Mouse (Mus musculus): ENCODE results near the gene Mllt6. TPM values are rescaled to one million over a fixed set of nuclear protein-coding genes. Genes with fewer than 3 reads are reported as not detected.
"Not testable (repeated sequence)": the region's sequence is repeated elsewhere in the genome, so short reads cannot be mapped to it uniquely, and the experiment has no call there.

The Mllt6 gene
- total RNA-seq, 1 experiment from 2014 or later = 53.6 TPM

DNA sequence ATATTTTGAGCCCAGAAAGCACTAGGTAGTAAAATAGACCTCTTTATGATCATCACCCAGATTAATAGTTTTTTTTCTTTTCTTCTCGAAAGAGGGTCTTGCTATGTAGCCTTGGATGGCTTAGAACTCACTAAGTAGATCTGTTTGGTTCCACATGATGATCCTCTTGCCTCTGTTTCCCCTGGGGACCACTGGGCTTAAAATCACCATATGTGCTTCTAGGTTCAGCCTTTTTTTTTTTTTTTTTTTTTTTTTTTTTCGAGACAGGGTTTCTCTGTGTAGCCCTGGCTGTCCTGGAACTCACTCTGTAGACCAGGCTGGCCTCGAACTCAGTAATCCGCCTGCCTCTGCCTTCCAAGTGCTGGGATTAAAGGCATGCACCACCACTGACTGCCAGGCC is 14.7 kb upstream of the Mllt6 start:
- DNase-seq = not testable (repeated sequence)

DNA sequence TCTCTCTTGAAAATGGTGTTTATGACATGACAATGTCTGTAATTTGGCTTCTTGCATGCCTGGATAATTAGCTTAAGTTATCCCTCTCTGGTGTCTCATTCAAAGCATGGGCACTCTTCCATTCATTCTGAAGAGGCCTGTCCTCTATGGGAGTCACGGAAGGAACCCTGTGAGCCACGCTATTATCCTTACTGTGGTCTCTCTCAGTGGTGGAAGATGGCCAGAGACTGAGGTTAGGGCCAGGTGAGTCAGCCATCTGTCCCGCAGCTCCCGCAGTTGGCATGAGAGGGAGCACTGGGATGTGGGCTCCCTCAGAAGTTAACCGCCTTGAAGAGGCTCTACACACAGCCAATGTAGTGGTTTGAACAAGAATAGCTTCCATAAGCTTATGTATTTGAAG is 12.9 kb upstream of the Mllt6 start:
- DNase-seq = no peak

DNA sequence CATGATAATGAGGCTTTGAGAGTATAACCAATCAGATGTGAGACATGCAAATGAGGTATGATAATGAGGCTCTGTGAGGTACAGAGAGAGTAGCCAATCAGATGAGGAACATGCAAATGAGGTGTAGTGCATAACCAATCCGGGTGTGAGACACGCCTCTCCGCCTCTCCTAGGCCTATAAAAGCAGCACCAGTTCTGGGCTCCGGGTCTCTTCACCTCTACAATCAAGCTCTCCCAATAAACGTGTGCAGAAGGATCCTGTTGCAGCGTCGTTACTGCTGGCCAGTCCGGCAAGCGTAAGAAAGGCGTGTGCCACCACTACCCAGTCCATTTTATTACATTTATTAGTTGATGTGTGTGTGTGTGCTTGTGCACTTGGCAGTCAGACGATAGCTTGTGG is 9.8 kb upstream of the Mllt6 start:
- DNase-seq = not testable (repeated sequence)

- no peak for DNase-seq
Measured at GRCm38 (mm10) chr11:97654210-97654609, 9.0 kb upstream of the Mllt6 start.

DNA sequence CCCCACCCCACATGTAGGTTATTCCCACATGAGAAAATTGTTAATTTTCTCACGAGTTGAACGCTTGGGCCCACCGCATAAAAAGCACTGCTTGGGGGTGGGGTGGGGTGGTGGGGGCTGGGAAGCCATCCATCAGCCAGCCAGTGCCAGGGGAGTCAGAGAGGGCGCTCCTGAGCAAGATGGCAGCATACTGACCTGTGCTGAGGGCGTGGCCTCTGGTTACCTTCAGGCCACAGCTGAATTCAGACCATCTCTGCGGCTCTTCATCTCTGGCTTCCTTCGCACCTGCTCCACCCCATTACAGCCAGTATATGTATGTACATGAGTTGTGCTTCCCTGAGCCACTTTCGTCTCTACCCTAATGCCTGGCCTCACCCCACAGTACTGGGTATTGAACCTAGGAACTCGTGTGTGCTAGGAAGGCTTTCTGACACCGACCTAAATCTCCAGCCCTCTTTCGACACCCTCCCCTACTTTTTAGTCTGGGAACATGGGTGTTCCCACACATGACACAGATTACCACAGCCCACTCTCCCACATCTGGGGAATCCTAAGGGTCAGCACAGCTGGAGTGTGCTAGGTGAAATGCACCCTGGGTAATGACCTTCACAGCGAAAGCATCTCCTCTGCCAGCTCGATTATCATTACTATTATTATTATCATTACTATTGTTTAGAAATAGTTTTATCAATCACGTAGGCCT is 6.8 kb upstream of the Mllt6 start:
- no peak for DNase-seq

DNA sequence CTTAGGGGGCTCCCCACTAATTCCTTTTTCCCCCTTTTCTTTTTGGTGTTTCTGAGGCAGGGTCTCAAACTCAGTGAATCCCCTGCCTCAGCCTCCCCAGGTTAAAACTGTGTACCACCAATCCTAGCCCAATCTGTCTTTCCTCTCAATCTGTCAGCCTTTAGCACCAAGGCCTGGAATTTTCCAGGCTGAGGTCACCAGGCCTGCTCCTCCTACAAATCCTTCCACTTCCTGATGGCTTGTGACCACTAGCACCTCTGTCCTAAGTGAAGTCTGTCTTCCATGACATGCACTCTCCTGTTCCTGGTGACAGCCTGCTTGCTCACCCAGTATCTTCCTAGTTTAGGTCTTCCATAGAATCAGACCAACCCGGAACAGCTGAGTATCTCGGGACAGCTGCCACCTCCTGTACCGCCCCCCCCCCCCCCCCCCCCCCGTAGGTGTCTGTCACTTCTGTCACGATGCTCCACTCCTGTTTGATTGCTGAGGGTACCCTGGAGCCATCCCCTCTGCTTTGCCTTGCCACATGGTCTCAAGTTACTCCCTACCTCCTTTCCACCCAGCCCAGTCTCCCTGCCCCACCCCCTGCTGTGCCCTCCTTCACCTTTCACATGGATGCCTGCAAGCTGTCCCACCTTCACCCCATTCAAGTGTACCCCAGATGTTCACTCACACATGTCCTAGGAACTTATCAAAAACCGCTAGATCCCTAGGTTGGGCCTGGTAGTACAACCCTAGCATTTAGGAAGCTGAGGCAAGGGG is 5.8 kb upstream of the Mllt6 start:
- DNase-seq = peak; percentile 54

DNA sequence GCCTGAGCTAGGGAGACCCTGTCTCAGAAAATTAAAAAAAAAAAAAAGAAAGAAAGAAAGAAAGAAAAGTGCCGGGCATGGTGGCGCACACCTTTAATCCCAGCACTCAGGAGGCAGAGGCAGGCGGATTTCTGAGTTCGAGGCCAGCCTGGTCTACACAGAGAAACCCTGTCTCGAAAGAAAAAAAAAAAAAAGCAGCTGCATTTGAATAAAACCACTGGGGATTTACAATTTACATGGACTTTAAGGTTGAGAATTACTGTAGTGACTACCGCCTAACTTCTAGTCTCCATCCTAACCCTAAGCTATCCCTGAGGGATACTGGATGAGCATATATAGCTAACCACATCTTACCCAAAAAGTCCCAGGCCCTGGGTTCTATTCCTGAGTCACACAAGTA is 5.2 kb upstream of the Mllt6 start:
- not testable (repeated sequence) for DNase-seq

- no peak for DNase-seq
Measured at GRCm38 (mm10) chr11:97658751-97659266, 4.4 kb upstream of the Mllt6 start.

DNA sequence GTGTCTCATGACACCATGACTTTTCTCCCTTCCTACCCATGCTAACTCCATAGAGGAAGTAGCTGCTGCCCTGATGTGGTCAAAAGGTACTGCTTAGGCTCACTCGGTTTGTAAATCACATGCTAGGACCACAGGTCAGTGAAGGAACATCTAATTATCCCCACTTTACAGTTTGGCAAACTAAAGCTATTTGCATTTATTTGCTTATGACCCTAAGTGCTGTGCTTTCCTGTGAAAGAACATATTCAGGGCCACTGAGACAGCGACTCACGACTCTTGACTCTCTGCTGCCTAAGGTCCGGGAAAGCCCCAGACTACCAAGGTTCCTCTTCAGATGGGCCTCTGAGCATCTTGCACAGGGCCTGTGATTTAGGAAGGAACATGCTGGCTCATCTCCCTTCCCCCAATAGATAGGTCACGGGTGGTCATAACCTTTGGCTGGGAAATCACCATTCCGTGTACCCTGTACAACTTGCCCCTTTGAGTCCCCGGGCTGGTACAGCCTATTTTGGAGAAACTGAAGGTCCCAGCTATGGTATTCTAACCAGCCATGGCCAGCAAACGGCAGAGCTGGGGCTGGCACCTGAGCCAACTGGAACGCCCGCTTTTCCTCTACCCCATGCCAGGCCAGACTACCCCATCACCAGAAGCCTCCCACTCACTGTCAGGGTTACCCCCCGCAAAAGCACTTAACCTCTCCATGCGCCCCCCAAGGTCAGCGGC is 3.8 kb upstream of the Mllt6 start:
- DNase-seq = no peak

GRCm38 (mm10) chr11:97659990-97660714 is 3.1 kb upstream of the Mllt6 start:
- peak; percentile 81 for DNase-seq

- no peak for DNase-seq
Measured at GRCm38 (mm10) chr11:97660734-97661647, 2.2 kb upstream of the Mllt6 start.

- DNase-seq = peak; percentile 69
Measured at GRCm38 (mm10) chr11:97661648-97662133, 1.5 kb upstream of the Mllt6 start.

GRCm38 (mm10) chr11:97662207-97662892 is 864 bp upstream of the Mllt6 start:
- DNase-seq = no peak

- DNase-seq = no peak
Measured at GRCm38 (mm10) chr11:97663528-97664338, 519 bp downstream of the Mllt6 start.

- DNase-seq = no peak
Measured at GRCm38 (mm10) chr11:97664339-97664665, 1.1 kb downstream of the Mllt6 start.

DNA sequence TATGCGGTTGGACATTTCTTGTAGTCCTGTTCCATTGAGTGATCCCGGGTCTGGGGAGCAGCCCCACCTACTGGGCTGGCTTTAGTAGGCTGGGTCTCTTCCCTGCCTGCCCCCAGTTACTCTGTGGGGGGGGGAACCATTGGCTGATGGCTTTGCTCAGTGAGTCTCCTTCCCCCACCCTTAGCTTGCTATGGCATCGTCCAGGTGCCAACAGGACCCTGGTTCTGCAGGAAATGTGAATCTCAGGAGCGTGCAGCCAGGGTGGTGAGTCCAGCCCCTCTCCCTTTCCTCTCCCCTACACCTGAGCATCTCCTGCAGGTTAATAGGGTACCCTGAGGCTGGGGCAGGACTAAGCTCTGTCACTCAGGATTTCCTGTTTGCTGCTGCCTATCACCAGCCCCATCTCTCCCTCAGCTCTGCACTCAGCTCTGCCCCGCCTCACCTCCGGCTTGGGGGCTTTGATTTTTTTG is 1.6 kb downstream of the Mllt6 start:
- DNase-seq = no peak

DNA sequence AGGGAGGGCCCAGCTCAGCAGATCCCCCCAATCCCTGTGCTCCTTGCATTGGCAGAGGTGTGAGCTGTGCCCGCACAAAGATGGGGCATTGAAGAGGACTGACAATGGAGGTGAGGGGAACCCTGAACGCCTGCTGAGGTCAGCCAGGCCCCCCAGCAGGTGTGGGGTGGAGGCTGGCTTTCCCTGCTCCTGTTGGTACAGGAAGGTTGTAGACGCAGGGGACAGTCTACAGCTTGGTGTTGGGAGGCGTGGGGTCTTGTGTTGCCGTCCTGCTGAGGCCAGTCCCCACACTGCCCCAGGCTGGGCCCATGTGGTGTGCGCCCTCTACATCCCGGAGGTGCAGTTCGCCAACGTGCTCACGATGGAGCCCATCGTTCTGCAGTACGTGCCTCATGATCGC is 2.2 kb downstream of the Mllt6 start:
- DNase-seq = no peak

DNA sequence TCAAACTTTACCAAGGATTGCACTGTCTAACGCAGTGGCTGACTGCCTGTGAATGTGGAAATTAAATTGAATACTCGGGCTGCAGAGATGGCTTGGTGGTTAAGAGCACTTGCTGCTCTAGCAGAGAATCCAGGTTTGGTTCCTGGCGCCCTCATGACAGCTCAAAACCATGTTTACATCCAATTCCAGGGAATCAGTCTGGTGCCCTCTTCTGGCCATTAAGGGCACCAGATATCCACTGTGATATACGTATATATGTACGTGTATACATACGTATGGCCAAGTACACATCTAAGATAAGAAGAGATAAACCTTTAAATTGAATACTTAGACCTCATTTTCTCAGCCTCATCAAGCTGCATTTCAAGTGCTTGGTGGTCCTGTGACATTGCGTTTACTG is 3.0 kb downstream of the Mllt6 start:
- no peak for DNase-seq

- DNase-seq = no peak
Measured at GRCm38 (mm10) chr11:97666794-97667193, 3.6 kb downstream of the Mllt6 start.

Measured in adrenal gland, postnatal 25 days (tissue).